Mouse (Mus musculus): ENCODE results near the gene Coro1b. TPM values are rescaled to one million over a fixed set of nuclear protein-coding genes. Genes with fewer than 3 reads are reported as not detected.

The Coro1b gene
- polyA plus RNA-seq, 1 experiment from 2014 or later, result 128 TPM

- Histone ChIP-seq H3K27ac (no peak overlapping the region), H3K4me2 (replicated peaks) (no peak overlapping the region), H3K4me1 (no peaks in the 10 kb centered on the region), H3K27me3 (replicated peaks) (no peaks in the 10 kb centered on the region), H3K9me3 (no peaks in the 10 kb centered on the region), H3K9ac (no peak overlapping the region), H3K36me3 (peaks cover 65% of the 10 kb centered on the region), H3K4me3 (no peak overlapping the region)
- WGBS, result 95% methylated on average over 26 of the region's 26 CpGs
- ATAC-seq (ENCODE audit: low FRiP score, low read depth), result no peak
Observed at GRCm38 (mm10) chr19:4112063-4112960, 36.1 kb upstream of the Coro1b start.

DNA sequence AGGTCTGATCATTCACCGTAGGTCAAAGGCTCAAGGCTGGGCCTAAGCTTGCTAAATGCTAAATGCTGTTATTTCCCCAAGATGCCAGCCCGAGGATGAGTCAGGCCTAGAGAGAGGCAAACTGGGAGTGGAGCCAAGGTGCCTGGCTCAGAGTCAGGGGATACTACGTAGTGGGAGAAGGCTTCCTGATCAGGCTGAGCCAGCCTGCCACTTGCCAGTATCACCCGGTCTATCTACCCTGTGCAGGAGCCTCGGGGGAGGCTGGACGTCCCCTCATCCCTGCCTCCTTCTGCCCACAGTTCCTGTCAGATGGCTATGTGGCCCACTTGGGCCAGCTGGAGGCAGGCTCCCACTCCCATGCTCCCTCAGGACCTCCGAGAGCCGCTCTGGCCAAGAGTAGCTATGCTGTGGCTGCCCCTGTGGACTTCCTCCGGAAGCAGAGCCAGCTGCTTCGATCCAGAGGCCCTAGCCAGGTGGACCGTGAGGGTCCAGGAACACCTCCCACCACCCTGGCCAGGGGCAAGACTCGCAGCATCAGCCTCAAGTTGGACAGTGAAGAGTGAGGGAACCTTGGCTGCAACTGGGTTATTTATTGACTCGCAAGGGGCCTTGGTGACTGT is 35.1 kb upstream of the Coro1b start:
- no peak overlapping the region for H3K4me2 ChIP-seq (replicated peaks)
- no peaks in the 10 kb centered on the region for H3K27me3 ChIP-seq (replicated peaks)
- H3K36me3 ChIP-seq, result peaks cover 70% of the 10 kb centered on the region
- H3K4me3 ChIP-seq, result no peak overlapping the region
- H3K9ac ChIP-seq, result no peak overlapping the region
- no peaks in the 10 kb centered on the region for H3K4me1 ChIP-seq
- no peaks in the 10 kb centered on the region for H3K9me3 ChIP-seq
- no peak overlapping the region for H3K27ac ChIP-seq
- WGBS, result 87% methylated on average over 13 of the region's 13 CpGs
- ATAC-seq (ENCODE audit: low FRiP score, low read depth), result no peak

DNA sequence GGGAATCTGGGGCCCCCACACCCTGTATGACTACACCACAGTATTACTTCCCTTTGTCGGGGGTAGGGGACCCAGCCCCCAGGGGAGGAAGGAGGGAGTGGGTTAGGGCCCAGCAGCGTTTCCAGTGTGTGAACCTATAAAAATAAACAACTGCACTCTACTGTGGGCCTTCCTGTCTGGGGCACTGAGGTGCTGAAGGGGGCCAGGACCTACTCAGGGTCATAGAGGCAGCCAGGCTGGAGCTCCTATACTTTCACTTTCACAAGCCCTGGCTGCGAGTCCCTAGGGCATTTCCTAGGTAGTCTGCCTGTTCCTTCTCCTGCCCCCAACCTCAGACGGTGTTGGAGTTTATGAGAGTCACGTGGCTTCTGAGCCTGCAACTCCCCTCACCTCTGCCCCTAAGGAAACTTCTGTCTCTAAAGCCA is 34.6 kb upstream of the Coro1b start:
- no peak overlapping the region for H3K27ac ChIP-seq
- H3K4me2 ChIP-seq (replicated peaks), result no peak overlapping the region
- no peak overlapping the region for H3K9ac ChIP-seq
- no peak for ATAC-seq (ENCODE audit: low FRiP score, low read depth)
- no peaks in the 10 kb centered on the region for H3K9me3 ChIP-seq
- no peaks in the 10 kb centered on the region for H3K4me1 ChIP-seq
- H3K27me3 ChIP-seq (replicated peaks), result no peaks in the 10 kb centered on the region
- 60% methylated on average over 5 of the region's 5 CpGs for WGBS
- H3K36me3 ChIP-seq, result peaks cover 70% of the 10 kb centered on the region
- no peak overlapping the region for H3K4me3 ChIP-seq

GRCm38 (mm10) chr19:4114551-4114950 is 33.9 kb upstream of the Coro1b start:
- WGBS, result 91% methylated on average over 10 of the region's 10 CpGs
- ATAC-seq (ENCODE audit: low FRiP score, low read depth), result no peak
- H3K9ac ChIP-seq, result no peak overlapping the region

GRCm38 (mm10) chr19:4115144-4115543 is 33.3 kb upstream of the Coro1b start:
- no peak overlapping the region for H3K27ac ChIP-seq
- peaks cover 66% of the 10 kb centered on the region for H3K36me3 ChIP-seq
- no peak overlapping the region for H3K4me2 ChIP-seq (replicated peaks)
- no peak for ATAC-seq (ENCODE audit: low FRiP score, low read depth)
- no peak overlapping the region for H3K9ac ChIP-seq
- no peak overlapping the region for H3K4me3 ChIP-seq
- no peaks in the 10 kb centered on the region for H3K9me3 ChIP-seq
- WGBS, result 95% methylated on average over 10 of the region's 10 CpGs
- H3K4me1 ChIP-seq, result no peaks in the 10 kb centered on the region
- H3K27me3 ChIP-seq (replicated peaks), result no peaks in the 10 kb centered on the region

More at GRCm38 (mm10) chr19:4114551-4114950, 33.9 kb upstream of the Coro1b start:
- H3K4me2 ChIP-seq (replicated peaks), result no peak overlapping the region
- H3K36me3 ChIP-seq, result peaks cover 68% of the 10 kb centered on the region
- H3K27me3 ChIP-seq (replicated peaks), result no peaks in the 10 kb centered on the region
- no peaks in the 10 kb centered on the region for H3K4me1 ChIP-seq
- H3K9me3 ChIP-seq, result no peaks in the 10 kb centered on the region
- no peak overlapping the region for H3K27ac ChIP-seq
- no peak overlapping the region for H3K4me3 ChIP-seq

GRCm38 (mm10) chr19:4115816-4116215 is 32.6 kb upstream of the Coro1b start:
- Histone ChIP-seq H3K4me1 (peaks cover 5% of the 10 kb centered on the region; the same call in 1 of the 2 replicates), H3K4me3 (no peak overlapping the region), H3K9me3 (no peaks in the 10 kb centered on the region), H3K36me3 (peaks cover 61% of the 10 kb centered on the region), H3K4me2 (replicated peaks) (no peak overlapping the region), H3K27ac (no peak overlapping the region), H3K9ac (no peak overlapping the region), H3K27me3 (replicated peaks) (no peaks in the 10 kb centered on the region)
- ATAC-seq (ENCODE audit: low FRiP score, low read depth), result no peak
- 84% methylated on average over 11 of the region's 11 CpGs for WGBS

DNA sequence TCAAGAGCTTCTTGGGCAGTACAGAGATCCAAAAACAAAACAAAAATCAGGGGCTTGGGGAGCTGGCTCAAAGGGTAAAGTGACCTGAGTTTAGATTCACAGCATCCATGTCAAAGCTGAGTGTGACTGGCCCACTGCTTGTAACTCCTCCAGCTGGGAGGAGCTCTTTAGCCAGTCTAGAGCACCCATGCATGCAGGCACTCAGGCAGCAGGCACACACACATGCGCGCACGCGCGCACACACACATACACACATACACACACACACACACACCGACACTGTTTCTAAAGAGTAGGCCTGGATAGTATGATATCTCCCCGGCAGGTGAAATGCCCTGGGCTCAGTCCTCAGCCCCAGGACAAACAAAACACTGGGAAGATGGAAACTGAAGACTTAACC is 31.4 kb upstream of the Coro1b start:
- H3K9ac ChIP-seq, result peak overlapping the region; percentile 8; the same call in 1 of the 2 replicates
- no peak overlapping the region for H3K27ac ChIP-seq
- H3K9me3 ChIP-seq, result no peaks in the 10 kb centered on the region
- peaks cover 5% of the 10 kb centered on the region; the same call in 1 of the 2 replicates for H3K4me1 ChIP-seq
- WGBS, result 95% methylated on average over 7 of the region's 7 CpGs
- H3K36me3 ChIP-seq, result peaks cover 57% of the 10 kb centered on the region
- H3K4me3 ChIP-seq, result no peak overlapping the region
- no peak overlapping the region for H3K4me2 ChIP-seq (replicated peaks)
- no peaks in the 10 kb centered on the region for H3K27me3 ChIP-seq (replicated peaks)
- no peak for ATAC-seq (ENCODE audit: low FRiP score, low read depth)

DNA sequence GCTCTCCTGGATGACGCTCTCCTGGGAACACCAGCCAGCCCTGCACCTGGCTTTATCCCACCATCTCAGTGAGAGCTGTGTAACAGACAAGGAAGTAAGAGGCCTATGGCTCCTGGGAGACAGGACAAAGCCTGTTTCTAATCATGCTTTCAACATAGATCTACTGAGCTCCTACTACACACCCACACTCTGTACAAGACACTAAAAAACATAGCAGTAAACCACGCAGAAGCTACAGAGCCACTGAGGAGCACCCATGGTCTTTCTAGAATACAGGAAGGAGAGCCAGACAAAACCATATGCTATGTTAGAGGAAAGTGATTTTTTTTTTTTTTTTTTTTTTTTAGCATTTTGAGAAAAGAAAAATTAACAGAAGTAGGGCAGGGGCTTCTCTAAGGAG is 30.1 kb upstream of the Coro1b start:
- 94% methylated on average over 2 of the region's 2 CpGs for WGBS
- no peaks in the 10 kb centered on the region for H3K9me3 ChIP-seq
- H3K4me2 ChIP-seq (replicated peaks), result no peak overlapping the region
- H3K36me3 ChIP-seq, result peaks cover 43% of the 10 kb centered on the region
- H3K27me3 ChIP-seq (replicated peaks), result no peaks in the 10 kb centered on the region
- no peak overlapping the region for H3K4me3 ChIP-seq
- ATAC-seq (ENCODE audit: low FRiP score, low read depth), result no peak
- peaks cover 5% of the 10 kb centered on the region; the same call in 1 of the 2 replicates for H3K4me1 ChIP-seq
- H3K27ac ChIP-seq, result no peak overlapping the region
- H3K9ac ChIP-seq, result no peak overlapping the region

GRCm38 (mm10) chr19:4119716-4120487 is 28.5 kb upstream of the Coro1b start:
- Histone ChIP-seq H3K4me2 (replicated peaks) (peak overlapping the region; percentile 52), H3K36me3 (peaks cover 28% of the 10 kb centered on the region), H3K27me3 (replicated peaks) (no peaks in the 10 kb centered on the region), H3K9ac (no peak overlapping the region), H3K9me3 (no peaks in the 10 kb centered on the region), H3K4me1 (peaks cover 5% of the 10 kb centered on the region; the same call in 1 of the 2 replicates), H3K4me3 (no peak overlapping the region), H3K27ac (no peak overlapping the region)
- WGBS, result 94% methylated on average over 6 of the region's 6 CpGs
- ATAC-seq (ENCODE audit: low FRiP score, low read depth), result no peak

DNA sequence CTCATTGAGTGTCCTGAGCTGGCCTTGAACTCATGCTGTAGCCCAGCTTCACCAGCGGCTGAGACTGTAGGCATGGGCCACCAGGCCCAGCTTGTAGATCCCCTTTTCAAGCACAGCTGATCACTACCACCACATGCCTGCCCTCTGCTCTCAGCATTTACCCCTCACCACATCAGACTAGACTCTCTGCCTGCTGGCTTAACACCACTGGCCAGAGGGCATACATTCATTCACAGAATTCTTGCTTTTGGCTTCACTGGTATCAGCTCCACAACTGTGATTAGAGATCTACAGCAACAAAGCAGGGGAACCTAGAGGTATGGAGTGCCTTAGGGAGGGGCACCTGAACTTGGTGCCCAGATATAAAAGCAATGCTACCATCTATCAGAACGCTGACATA is 27.9 kb upstream of the Coro1b start:
- WGBS, result 94% methylated on average over 2 of the region's 2 CpGs
- ATAC-seq (ENCODE audit: low FRiP score, low read depth), result no peak
- Histone ChIP-seq H3K9me3 (no peaks in the 10 kb centered on the region), H3K4me1 (peaks cover 5% of the 10 kb centered on the region; the same call in 1 of the 2 replicates), H3K27ac (no peak overlapping the region), H3K36me3 (peaks cover 22% of the 10 kb centered on the region), H3K4me3 (no peak overlapping the region), H3K27me3 (replicated peaks) (no peaks in the 10 kb centered on the region), H3K4me2 (replicated peaks) (peak overlapping the region; percentile 52), H3K9ac (no peak overlapping the region)

DNA sequence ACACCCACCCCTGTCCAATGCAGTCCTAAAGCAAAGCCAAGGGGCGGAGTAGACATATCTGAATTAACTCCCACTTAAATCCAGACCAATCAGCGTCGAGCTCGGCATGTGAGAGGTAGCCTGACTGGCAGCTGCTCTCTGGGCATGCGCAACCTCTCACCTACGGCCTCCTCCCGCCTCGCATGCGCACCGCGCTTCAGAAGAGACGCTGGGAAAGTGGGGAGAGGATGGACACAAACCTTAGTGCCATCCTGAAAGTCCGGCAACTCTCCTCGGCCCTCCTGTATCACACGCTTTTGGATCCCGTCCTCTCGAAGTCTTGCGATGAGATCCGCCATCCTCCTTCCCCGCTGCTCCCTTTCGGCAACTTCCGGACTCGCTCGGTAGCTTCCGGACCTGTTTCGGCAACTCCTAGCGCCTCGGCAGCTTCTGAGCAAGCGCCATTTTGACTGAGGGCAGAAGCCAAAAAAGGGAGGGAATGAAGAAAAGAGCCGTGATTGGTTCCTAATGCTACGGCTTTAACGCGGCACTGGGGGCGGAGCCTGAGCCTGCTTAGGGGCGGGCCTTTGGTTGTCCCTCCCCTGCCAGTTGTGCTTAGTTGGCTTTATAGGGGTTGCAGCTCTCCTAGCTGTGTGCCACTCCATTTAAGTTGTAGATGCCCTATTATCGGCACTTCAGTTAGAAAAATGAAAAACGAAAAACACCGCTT is 27.2 kb upstream of the Coro1b start:
- peaks cover 5% of the 10 kb centered on the region; the same call in 1 of the 2 replicates for H3K4me1 ChIP-seq
- H3K9me3 ChIP-seq, result no peaks in the 10 kb centered on the region
- H3K4me3 ChIP-seq, result peak overlapping the region; percentile 40
- H3K9ac ChIP-seq, result peak overlapping the region; percentile 44; the same call in 1 of the 2 replicates
- no peaks in the 10 kb centered on the region for H3K27me3 ChIP-seq (replicated peaks)
- H3K27ac ChIP-seq, result no peak overlapping the region
- peak overlapping the region; percentile 52 for H3K4me2 ChIP-seq (replicated peaks)
- 3% methylated on average over 38 of the region's 38 CpGs for WGBS
- peaks cover 15% of the 10 kb centered on the region for H3K36me3 ChIP-seq
- ATAC-seq (ENCODE audit: low FRiP score, low read depth), result peak; percentile 75
